Mouse (Mus musculus): ENCODE measurements around the gene Sell. TPM values are rescaled to one million over a fixed set of nuclear protein-coding genes. Genes with fewer than 3 reads are reported as not detected.

Sell gene
- polyA plus RNA-seq, 1 experiment from 2014 or later = 0.26 TPM

DNA sequence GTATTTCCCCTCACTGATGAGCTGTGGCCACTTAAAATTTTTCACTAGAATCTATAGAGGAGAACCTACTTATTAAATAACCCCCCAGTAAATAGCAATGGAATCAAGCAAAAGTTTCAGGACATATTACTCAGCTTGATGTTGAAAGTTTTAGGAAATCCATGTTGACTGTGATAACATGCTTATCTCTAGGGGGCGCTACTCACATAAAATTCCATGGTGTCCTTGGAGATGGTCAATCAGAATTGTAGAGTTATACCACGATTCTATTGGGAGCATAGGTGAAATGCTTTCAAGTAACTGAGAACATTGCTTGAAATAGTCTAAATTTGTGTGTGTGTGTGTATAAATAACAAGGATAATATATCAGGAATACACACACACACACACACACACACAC is 7.0 kb upstream of the Sell start:
- no peak for ATAC-seq (ENCODE audit: low FRiP score)
- no peak overlapping the region for H3K27ac ChIP-seq (replicated peaks)
- WGBS = 55% methylated on average over 2 of the region's 2 CpGs
- no peak overlapping the region for H3K4me3 ChIP-seq (replicated peaks)
- H3K27me3 ChIP-seq (replicated peaks) = no peaks in the 10 kb centered on the region
- no peaks in the 10 kb centered on the region for H3K4me1 ChIP-seq
- no peaks in the 10 kb centered on the region for H3K36me3 ChIP-seq
- no peak overlapping the region for H3K4me2 ChIP-seq
- no peaks in the 10 kb centered on the region for H3K9me3 ChIP-seq (replicated peaks)
- no peak overlapping the region for H3K9ac ChIP-seq (replicated peaks)

DNA sequence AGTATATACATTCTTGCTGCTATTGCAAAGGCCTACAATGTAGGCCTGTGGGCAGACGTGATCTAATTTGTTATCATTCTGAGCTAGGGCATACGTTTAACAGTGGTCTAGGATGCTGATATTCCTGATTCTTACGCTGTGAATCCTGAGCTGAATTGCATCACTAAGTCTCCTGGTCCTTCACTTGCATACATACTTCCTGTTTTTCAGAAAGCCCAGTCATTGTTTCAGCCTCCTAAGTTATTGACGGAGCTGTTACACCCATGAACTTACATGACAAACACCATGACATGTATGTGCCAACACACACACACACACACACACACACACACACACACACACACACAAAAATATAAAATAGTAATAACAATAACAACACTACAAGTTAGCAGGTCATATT is 1.7 kb upstream of the Sell start:
- no peaks in the 10 kb centered on the region for H3K36me3 ChIP-seq
- H3K27me3 ChIP-seq (replicated peaks) = no peaks in the 10 kb centered on the region
- no peaks in the 10 kb centered on the region for H3K4me1 ChIP-seq
- ATAC-seq (ENCODE audit: low FRiP score) = no peak
- no peak overlapping the region for H3K4me2 ChIP-seq
- no peak overlapping the region for H3K4me3 ChIP-seq (replicated peaks)
- no peak overlapping the region for H3K9ac ChIP-seq (replicated peaks)
- H3K9me3 ChIP-seq (replicated peaks) = no peaks in the 10 kb centered on the region
- 95% methylated on average over 4 of the region's 4 CpGs for WGBS
- no peak overlapping the region for H3K27ac ChIP-seq (replicated peaks)

- Histone ChIP-seq H3K4me2 (no peak overlapping the region), H3K9me3 (replicated peaks) (no peaks in the 10 kb centered on the region), H3K4me3 (replicated peaks) (no peak overlapping the region), H3K27ac (replicated peaks) (no peak overlapping the region), H3K36me3 (no peaks in the 10 kb centered on the region), H3K27me3 (replicated peaks) (no peaks in the 10 kb centered on the region), H3K9ac (replicated peaks) (no peak overlapping the region), H3K4me1 (no peaks in the 10 kb centered on the region)
- no peak for ATAC-seq (ENCODE audit: low FRiP score)
- WGBS = 53% methylated on average over 4 of the region's 4 CpGs
Measured at GRCm38 (mm10) chr1:164061278-164061677, 504 bp upstream of the Sell start.

DNA sequence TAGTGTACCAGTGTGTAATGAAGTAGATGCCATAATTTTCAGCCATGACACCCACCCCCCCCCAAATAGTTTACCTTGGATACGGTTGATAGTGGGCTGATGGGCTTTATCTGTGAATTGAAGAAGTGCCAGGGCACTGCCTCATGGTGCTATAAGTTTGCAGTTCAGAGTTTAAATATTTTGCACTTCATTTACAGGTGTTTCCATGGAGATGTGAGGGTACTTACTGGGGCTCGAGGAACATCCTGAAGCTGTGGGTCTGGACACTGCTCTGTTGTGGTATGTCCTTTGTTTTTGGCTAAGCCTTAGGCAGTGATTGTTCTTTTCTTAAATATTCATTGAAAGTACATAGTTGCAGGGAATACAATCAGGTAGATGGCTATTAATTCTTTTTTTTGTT is 1.1 kb downstream of the Sell start:
- ATAC-seq (ENCODE audit: low FRiP score) = no peak
- H3K4me3 ChIP-seq (replicated peaks) = no peak overlapping the region
- no peak overlapping the region for H3K27ac ChIP-seq (replicated peaks)
- 56% methylated on average over 2 of the region's 2 CpGs for WGBS
- no peaks in the 10 kb centered on the region for H3K4me1 ChIP-seq
- H3K36me3 ChIP-seq = no peaks in the 10 kb centered on the region
- H3K9me3 ChIP-seq (replicated peaks) = no peaks in the 10 kb centered on the region
- H3K4me2 ChIP-seq = no peak overlapping the region
- H3K27me3 ChIP-seq (replicated peaks) = no peaks in the 10 kb centered on the region
- H3K9ac ChIP-seq (replicated peaks) = no peak overlapping the region

DNA sequence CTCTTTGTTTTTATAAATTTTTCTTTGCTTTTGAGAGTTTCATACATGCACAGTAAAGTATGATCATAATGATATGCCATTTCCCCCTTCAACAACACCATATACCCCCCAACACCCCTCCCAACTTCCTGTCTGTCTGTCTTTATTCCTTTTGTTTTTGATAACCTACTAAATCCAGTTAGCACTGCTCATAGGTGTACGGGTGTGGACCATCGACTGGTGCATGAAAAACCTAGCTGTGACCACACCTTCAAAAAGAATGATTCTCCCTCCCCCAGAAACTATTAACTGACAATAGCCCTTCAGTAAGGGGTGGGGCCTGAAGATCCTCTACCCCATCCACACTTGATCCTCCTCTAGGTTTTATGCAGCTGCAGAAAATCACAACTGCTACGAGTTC is 2.0 kb downstream of the Sell start:
- ATAC-seq (ENCODE audit: low FRiP score) = no peak
- Histone ChIP-seq H3K9me3 (replicated peaks) (no peaks in the 10 kb centered on the region), H3K4me1 (no peaks in the 10 kb centered on the region), H3K36me3 (no peaks in the 10 kb centered on the region), H3K4me2 (no peak overlapping the region), H3K27ac (replicated peaks) (no peak overlapping the region), H3K4me3 (replicated peaks) (no peak overlapping the region), H3K9ac (replicated peaks) (no peak overlapping the region), H3K27me3 (replicated peaks) (no peaks in the 10 kb centered on the region)
- WGBS = 67% methylated on average over 3 of the region's 3 CpGs

DNA sequence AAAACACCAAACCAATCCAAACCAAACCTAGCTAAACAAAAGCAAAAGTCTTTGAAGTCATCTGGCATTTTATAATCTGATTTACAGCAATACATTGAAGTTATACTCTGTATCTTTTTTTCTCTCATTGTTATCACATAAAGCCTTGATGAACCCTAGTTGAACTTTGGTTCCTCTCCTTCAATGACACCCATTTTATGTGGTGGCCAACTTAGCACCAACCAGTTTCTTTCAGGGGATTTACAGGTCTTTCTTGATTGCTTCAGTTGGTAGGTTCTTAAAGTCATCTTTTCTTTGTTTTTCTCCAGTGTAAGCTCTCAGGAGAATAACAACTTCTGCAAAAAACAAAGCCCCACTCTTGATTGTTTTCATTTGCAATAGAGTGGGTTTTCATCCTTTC is 7.5 kb downstream of the Sell start:
- H3K4me1 ChIP-seq = no peaks in the 10 kb centered on the region
- no peaks in the 10 kb centered on the region for H3K9me3 ChIP-seq (replicated peaks)
- H3K4me2 ChIP-seq = no peak overlapping the region
- H3K27ac ChIP-seq (replicated peaks) = no peak overlapping the region
- H3K27me3 ChIP-seq (replicated peaks) = no peaks in the 10 kb centered on the region
- H3K36me3 ChIP-seq = no peaks in the 10 kb centered on the region
- no peak overlapping the region for H3K9ac ChIP-seq (replicated peaks)
- no peak for ATAC-seq (ENCODE audit: low FRiP score)
- no peak overlapping the region for H3K4me3 ChIP-seq (replicated peaks)

GRCm38 (mm10) chr1:164070461-164070860 is 8.7 kb downstream of the Sell start:
- 92% methylated on average over 4 of the region's 4 CpGs for WGBS
- no peak for ATAC-seq (ENCODE audit: low FRiP score)
- no peak overlapping the region for H3K4me2 ChIP-seq

GRCm38 (mm10) chr1:164071111-164071510 is 9.3 kb downstream of the Sell start:
- H3K4me3 ChIP-seq (replicated peaks) = no peak overlapping the region
- H3K27ac ChIP-seq (replicated peaks) = no peak overlapping the region
- ATAC-seq (ENCODE audit: low FRiP score) = no peak
- H3K4me2 ChIP-seq = no peak overlapping the region
- WGBS = 92% methylated on average over 7 of the region's 7 CpGs
- no peak overlapping the region for H3K9ac ChIP-seq (replicated peaks)
- no peaks in the 10 kb centered on the region for H3K36me3 ChIP-seq
- H3K9me3 ChIP-seq (replicated peaks) = no peaks in the 10 kb centered on the region
- H3K27me3 ChIP-seq (replicated peaks) = no peaks in the 10 kb centered on the region
- H3K4me1 ChIP-seq = no peaks in the 10 kb centered on the region

More at GRCm38 (mm10) chr1:164070461-164070860, 8.7 kb downstream of the Sell start:
- Histone ChIP-seq H3K27me3 (replicated peaks) (no peaks in the 10 kb centered on the region), H3K4me1 (no peaks in the 10 kb centered on the region), H3K36me3 (no peaks in the 10 kb centered on the region), H3K27ac (replicated peaks) (no peak overlapping the region), H3K9ac (replicated peaks) (no peak overlapping the region), H3K4me3 (replicated peaks) (no peak overlapping the region), H3K9me3 (replicated peaks) (no peaks in the 10 kb centered on the region)

DNA sequence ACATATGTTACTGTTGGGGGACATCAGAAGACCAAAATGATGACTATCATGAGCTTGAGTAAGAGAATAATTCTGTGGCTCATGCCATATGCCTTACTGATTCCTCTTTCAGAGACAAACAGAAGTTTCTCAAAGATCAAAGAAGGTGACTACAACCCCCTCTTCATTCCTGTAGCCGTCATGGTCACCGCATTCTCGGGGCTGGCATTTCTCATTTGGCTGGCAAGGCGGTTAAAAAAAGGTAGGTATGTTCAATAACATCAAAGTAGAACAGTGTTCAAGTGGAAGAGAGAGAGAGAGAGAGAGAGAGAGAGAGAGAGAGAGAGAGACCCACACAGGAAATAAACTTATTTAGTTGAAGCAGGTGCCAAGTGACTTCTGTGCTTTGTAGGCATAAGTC is 10.2 kb downstream of the Sell start:
- no peaks in the 10 kb centered on the region for H3K4me1 ChIP-seq
- WGBS = 88% methylated on average over 4 of the region's 4 CpGs
- no peak overlapping the region for H3K9ac ChIP-seq (replicated peaks)
- no peak overlapping the region for H3K4me2 ChIP-seq
- H3K9me3 ChIP-seq (replicated peaks) = no peaks in the 10 kb centered on the region
- H3K36me3 ChIP-seq = no peaks in the 10 kb centered on the region
- H3K27ac ChIP-seq (replicated peaks) = no peak overlapping the region
- no peak overlapping the region for H3K4me3 ChIP-seq (replicated peaks)
- H3K27me3 ChIP-seq (replicated peaks) = no peaks in the 10 kb centered on the region
- ATAC-seq (ENCODE audit: low FRiP score) = no peak

DNA sequence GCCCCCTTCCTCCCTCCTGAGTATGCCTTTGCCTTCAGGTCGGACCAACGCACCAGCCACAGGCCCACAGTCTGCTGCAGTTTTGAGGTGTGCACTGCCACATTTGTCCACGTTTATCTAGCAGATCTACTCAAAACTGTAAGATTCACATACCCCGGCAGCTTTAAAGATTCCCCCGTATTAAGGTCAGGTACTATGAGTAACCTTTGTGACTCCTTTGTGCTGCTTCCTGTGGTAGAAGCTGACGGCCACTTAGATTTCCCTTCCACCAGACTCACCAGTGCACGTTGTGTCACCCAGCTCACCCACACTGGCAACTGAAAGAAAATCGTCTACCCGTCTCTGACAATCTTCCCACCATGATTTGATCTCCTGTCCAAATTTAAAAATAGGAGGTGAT is 11.3 kb downstream of the Sell start:
- Histone ChIP-seq H3K9me3 (replicated peaks) (no peaks in the 10 kb centered on the region), H3K36me3 (no peaks in the 10 kb centered on the region), H3K27ac (replicated peaks) (no peak overlapping the region), H3K27me3 (replicated peaks) (no peaks in the 10 kb centered on the region), H3K4me1 (no peaks in the 10 kb centered on the region), H3K4me3 (replicated peaks) (no peak overlapping the region), H3K9ac (replicated peaks) (no peak overlapping the region), H3K4me2 (no peak overlapping the region)
- no peak for ATAC-seq (ENCODE audit: low FRiP score)
- WGBS = 85% methylated on average over 9 of the region's 9 CpGs

GRCm38 (mm10) chr1:164073803-164074202 is 12.0 kb downstream of the Sell start:
- no peak for ATAC-seq (ENCODE audit: low FRiP score)
- Histone ChIP-seq H3K4me3 (replicated peaks) (no peak overlapping the region), H3K9ac (replicated peaks) (no peak overlapping the region)

GRCm38 (mm10) chr1:164074606-164075140 is 12.9 kb downstream of the Sell start:
- no peaks in the 10 kb centered on the region for H3K36me3 ChIP-seq
- no peak for ATAC-seq (ENCODE audit: low FRiP score)
- no peaks in the 10 kb centered on the region for H3K4me1 ChIP-seq
- no peak overlapping the region for H3K9ac ChIP-seq (replicated peaks)
- H3K4me2 ChIP-seq = no peak overlapping the region
- no peak overlapping the region for H3K27ac ChIP-seq (replicated peaks)
- no peaks in the 10 kb centered on the region for H3K27me3 ChIP-seq (replicated peaks)
- no peak overlapping the region for H3K4me3 ChIP-seq (replicated peaks)
- 91% methylated on average over 2 of the region's 2 CpGs for WGBS
- no peaks in the 10 kb centered on the region for H3K9me3 ChIP-seq (replicated peaks)

More at GRCm38 (mm10) chr1:164073803-164074202, 12.0 kb downstream of the Sell start:
- H3K4me2 ChIP-seq = no peak overlapping the region
- no peaks in the 10 kb centered on the region for H3K4me1 ChIP-seq
- no peaks in the 10 kb centered on the region for H3K27me3 ChIP-seq (replicated peaks)
- no peaks in the 10 kb centered on the region for H3K36me3 ChIP-seq
- no peaks in the 10 kb centered on the region for H3K9me3 ChIP-seq (replicated peaks)
- WGBS = 89% methylated on average over 7 of the region's 7 CpGs
- H3K27ac ChIP-seq (replicated peaks) = no peak overlapping the region

DNA sequence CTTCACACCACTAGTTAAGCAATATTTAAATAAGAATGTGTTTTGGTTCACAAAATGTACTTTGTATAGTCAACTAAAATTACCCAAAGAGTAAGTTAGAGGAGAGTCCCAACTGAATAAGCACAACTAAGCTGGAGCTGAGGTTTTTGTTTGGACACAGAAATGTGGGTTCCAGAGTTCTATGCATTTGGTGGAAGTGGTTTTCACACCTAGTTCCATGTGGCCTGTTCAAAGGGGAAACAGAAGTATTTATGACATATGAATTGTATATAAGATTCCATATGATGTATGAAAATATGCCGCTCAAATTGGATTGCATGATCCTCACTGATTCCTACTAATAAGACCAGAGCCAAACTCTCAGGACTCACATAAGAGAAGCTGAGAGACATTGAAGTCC is 13.6 kb downstream of the Sell start:
- H3K4me3 ChIP-seq (replicated peaks) = no peak overlapping the region
- H3K36me3 ChIP-seq = no peaks in the 10 kb centered on the region
- H3K27ac ChIP-seq (replicated peaks) = no peak overlapping the region
- H3K27me3 ChIP-seq (replicated peaks) = no peaks in the 10 kb centered on the region
- 90% methylated on average over 1 of the region's 1 CpGs for WGBS
- H3K4me2 ChIP-seq = no peak overlapping the region
- no peak overlapping the region for H3K9ac ChIP-seq (replicated peaks)
- H3K9me3 ChIP-seq (replicated peaks) = no peaks in the 10 kb centered on the region
- no peak for ATAC-seq (ENCODE audit: low FRiP score)
- H3K4me1 ChIP-seq = no peaks in the 10 kb centered on the region

All from neural tube, embryonic 15.5 days (tissue).